Mouse (Mus musculus): ENCODE data around the gene Dlg1.

- TF ChIP-seq CTCF (conservative IDR thresholded peaks at IDR 0.05; ENCODE audit: low read length) (no peak), NANOG (IDR thresholded peaks at IDR 0.05; ENCODE audit: borderline replicate concordance, low read length) (no peak)
These were observed 28.9 kb upstream of the Dlg1 start for GRCm38 (mm10) chr16:31634371-31634770.

All from E14TG2a.4 (cell line).